9 mouse cellular contexts compared by ENCODE assay signal in genomic region chr6:127324984-127325383, GRCm38 (mm10).
A peak's percentile ranks its signal among the peaks of the same experiment; 100 is the strongest.
DNase-seq lines count a peak whose midpoint lies in the region; ATAC-seq and TF ChIP-seq lines count a peak whose summit lies in the region.
"Had no signal": no experiment of that assay in that cellular context is flagged by ENCODE, and none has a peak within 500 bp of the region (broad histone marks: within the 10 kb centered on the region; RNA-seq: fewer than 3 reads in every experiment).

No protein-coding gene starts in this region.

- H3K4me1 ChIP-seq in intestine, embryonic 14.5 days (replicated peaks; ENCODE audit: control insufficient read depth, insufficient read depth, low read length), result peaks cover 16% of the 10 kb centered on the region
- H3K4me1 ChIP-seq in intestine, embryonic 15.5 days (replicated peaks), result peaks cover 27% of the 10 kb centered on the region
- peaks cover 25% of the 10 kb centered on the region for H3K4me1 ChIP-seq in embryonic facial prominence, embryonic 14.5 days (ENCODE audit: control insufficient read depth, insufficient read depth, low read length)
- peaks cover 48% of the 10 kb centered on the region for H3K4me1 ChIP-seq in liver, postnatal 0 days (ENCODE audit: insufficient read depth)

- H3K9ac ChIP-seq in intestine, embryonic 14.5 days (ENCODE audit: low read length), result no peak overlapping the region
- no peak overlapping the region for H3K9ac ChIP-seq in intestine, embryonic 15.5 days
- no peak overlapping the region for H3K9ac ChIP-seq in embryonic facial prominence, embryonic 14.5 days (ENCODE audit: low read depth, low read length)
- no peak overlapping the region for H3K9ac ChIP-seq in liver, postnatal 0 days (replicated peaks)
- H3K9ac ChIP-seq: neural tube, embryonic 13.5 days had no signal

- H3K9me3 ChIP-seq in intestine, embryonic 14.5 days (ENCODE audit: control insufficient read depth, low read length), result no peaks in the 10 kb centered on the region
- H3K9me3 ChIP-seq in intestine, embryonic 15.5 days, result no peaks in the 10 kb centered on the region
- no peaks in the 10 kb centered on the region for H3K9me3 ChIP-seq in embryonic facial prominence, embryonic 14.5 days (ENCODE audit: control insufficient read depth, low read length)
- no peaks in the 10 kb centered on the region for H3K9me3 ChIP-seq in liver, postnatal 0 days (ENCODE audit: low read length)
- H3K9me3 ChIP-seq: neural tube, embryonic 13.5 days had no signal

- H3K4me3 ChIP-seq in intestine, embryonic 14.5 days (ENCODE audit: low read depth, low read length), result no peak overlapping the region
- no peak overlapping the region for H3K4me3 ChIP-seq in intestine, embryonic 15.5 days (replicated peaks)
- H3K4me3 ChIP-seq in embryonic facial prominence, embryonic 14.5 days (ENCODE audit: low read depth, low read length), result no peak overlapping the region
- H3K4me3 ChIP-seq in liver, postnatal 0 days (ENCODE audit: low read depth, low read length), result no peak overlapping the region
- H3K4me3 ChIP-seq: neural tube, embryonic 13.5 days had no signal

- no peaks in the 10 kb centered on the region for H3K27me3 ChIP-seq in intestine, embryonic 14.5 days (replicated peaks; ENCODE audit: control insufficient read depth, insufficient read depth, low read length)
- no peaks in the 10 kb centered on the region for H3K27me3 ChIP-seq in intestine, embryonic 15.5 days (replicated peaks)
- H3K27me3 ChIP-seq in embryonic facial prominence, embryonic 14.5 days (replicated peaks; ENCODE audit: control insufficient read depth, insufficient read depth, low read length), result no peaks in the 10 kb centered on the region
- 0 out of 2 replicates have a peak, but pooled peaks cover 5% of the 10 kb centered on the region for H3K27me3 ChIP-seq in liver, postnatal 0 days (ENCODE audit: insufficient read depth, low read length)
- H3K27me3 ChIP-seq: neural tube, embryonic 13.5 days had no signal

- TF ChIP-seq CTCF in liver, postnatal 0 days (IDR thresholded peaks at IDR 0.05; ENCODE audit: low read depth), result peak; percentile 70

- no peak overlapping the region for H3K4me2 ChIP-seq in intestine, embryonic 14.5 days (ENCODE audit: low read length)
- H3K4me2 ChIP-seq in intestine, embryonic 15.5 days (replicated peaks), result no peak overlapping the region
- no peak overlapping the region for H3K4me2 ChIP-seq in embryonic facial prominence, embryonic 14.5 days (ENCODE audit: low read depth, low read length)
- no peak overlapping the region for H3K4me2 ChIP-seq in liver, postnatal 0 days (ENCODE audit: low read depth, low read length)
- H3K4me2 ChIP-seq: neural tube, embryonic 13.5 days had no signal

- 49% methylated on average over 5 of the region's 5 CpGs for WGBS in intestine, embryonic 14.5 days
- WGBS in intestine, embryonic 15.5 days, result 48% methylated on average over 5 of the region's 5 CpGs
- 45% methylated on average over 5 of the region's 5 CpGs for WGBS in embryonic facial prominence, embryonic 14.5 days
- 53% methylated on average over 5 of the region's 5 CpGs for WGBS in liver, postnatal 0 days (ENCODE audit: insufficient replicate concordance)

- no peak for ATAC-seq in intestine, embryonic 14.5 days (replicated peaks; ENCODE audit: low FRiP score, low TSS enrichment, low read depth)
- no peak for ATAC-seq in intestine, embryonic 15.5 days
- ATAC-seq in embryonic facial prominence, embryonic 14.5 days (ENCODE audit: low read depth), result no peak
- no peak for ATAC-seq in liver, postnatal 0 days

- H3K36me3 ChIP-seq in intestine, embryonic 14.5 days (ENCODE audit: control insufficient read depth, insufficient read depth, low read length), result no peaks in the 10 kb centered on the region
- no peaks in the 10 kb centered on the region for H3K36me3 ChIP-seq in intestine, embryonic 15.5 days
- H3K36me3 ChIP-seq in embryonic facial prominence, embryonic 14.5 days (ENCODE audit: control insufficient read depth, insufficient read depth, low read length), result no peaks in the 10 kb centered on the region
- no peaks in the 10 kb centered on the region for H3K36me3 ChIP-seq in liver, postnatal 0 days (replicated peaks; ENCODE audit: insufficient read depth, low read length)
- H3K36me3 ChIP-seq: neural tube, embryonic 13.5 days had no signal

- peak; percentile 78 for DNase-seq in intestine, embryonic 14.5 days (ENCODE audit: low spot score)
- DNase-seq in adrenal gland, postnatal 10 days, result peak; percentile 78
- DNase-seq in embryonic facial prominence, embryonic 14.5 days (ENCODE audit: low spot score), result peak; percentile 87
- peak; percentile 50 to 76 for DNase-seq in kidney, postnatal 36 days
- DNase-seq in liver, postnatal 0 days, result no peak
- DNase-seq in right cerebral cortex, postnatal 4 days, result peak; percentile 59
- no peak for DNase-seq in thymus, postnatal 36 days

- no peak for TF ChIP-seq EP300 in liver, postnatal 0 days (IDR thresholded peaks at IDR 0.05; ENCODE audit: low read depth)

- no peak overlapping the region for H3K27ac ChIP-seq in intestine, embryonic 14.5 days (ENCODE audit: low read depth)
- H3K27ac ChIP-seq in intestine, embryonic 15.5 days, result no peak overlapping the region
- H3K27ac ChIP-seq in embryonic facial prominence, embryonic 14.5 days (replicated peaks; ENCODE audit: low read depth, low read length), result no peak overlapping the region
- H3K27ac ChIP-seq in liver, postnatal 0 days (ENCODE audit: low read depth), result no peak overlapping the region
- H3K27ac ChIP-seq: neural tube, embryonic 13.5 days had no signal

Comparison
In these comparisons a context has a peak if more than half of its experiments do, and no peak if none do; other contexts are left out.
1. DNase-seq: peak in intestine, embryonic 14.5 days (single experiment), adrenal gland, postnatal 10 days (single experiment), embryonic facial prominence, embryonic 14.5 days (single experiment), kidney, postnatal 36 days (2 of 2) and right cerebral cortex, postnatal 4 days (single experiment); none in liver, postnatal 0 days (single experiment) and thymus, postnatal 36 days (0 of 2).